Mouse (Mus musculus): ENCODE measurements at regions not wholly inside any gene's neighbourhood (a gene's known extent, or its start where the extent isn't known, plus 50 kb on each side); places are given as distances from the start of the nearest gene placed in this dataset.

DNA sequence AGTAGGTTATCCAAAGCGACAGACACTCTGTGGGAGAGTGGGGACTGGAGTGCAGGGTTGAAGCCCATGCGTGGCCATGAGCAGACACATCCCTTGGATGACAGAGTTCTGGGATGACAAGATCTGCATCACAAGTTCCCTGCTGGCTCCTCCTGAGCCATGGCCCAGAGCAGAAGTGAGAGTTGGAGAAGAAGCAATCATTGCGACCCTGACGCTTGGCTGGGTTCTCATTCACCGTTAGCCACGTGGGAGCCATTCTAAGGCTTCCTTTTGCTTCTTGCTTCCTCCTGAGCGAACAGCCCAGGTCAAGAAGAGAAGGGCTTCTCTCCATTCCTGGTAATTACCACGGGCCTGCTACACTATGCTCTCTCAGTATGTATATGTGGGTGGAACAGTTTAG, 244.6 kb downstream of the Foxo1 start:
- Histone ChIP-seq H3K27ac (replicated peaks) (no peak overlapping the region), H3K9me3 (no peaks in the 10 kb centered on the region), H3K4me2 (replicated peaks) (no peak overlapping the region), H3K36me3 (no peaks in the 10 kb centered on the region), H3K27me3 (peaks cover 4% of the 10 kb centered on the region; the same call in 1 of the 2 replicates), H3K4me1 (peaks cover 11% of the 10 kb centered on the region; the same call in 1 of the 2 replicates), H3K4me3 (no peak overlapping the region), H3K9ac (replicated peaks) (no peak overlapping the region)
- ATAC-seq (replicated peaks) = no peak
- 89% methylated on average over 8 of the region's 8 CpGs for WGBS

DNA sequence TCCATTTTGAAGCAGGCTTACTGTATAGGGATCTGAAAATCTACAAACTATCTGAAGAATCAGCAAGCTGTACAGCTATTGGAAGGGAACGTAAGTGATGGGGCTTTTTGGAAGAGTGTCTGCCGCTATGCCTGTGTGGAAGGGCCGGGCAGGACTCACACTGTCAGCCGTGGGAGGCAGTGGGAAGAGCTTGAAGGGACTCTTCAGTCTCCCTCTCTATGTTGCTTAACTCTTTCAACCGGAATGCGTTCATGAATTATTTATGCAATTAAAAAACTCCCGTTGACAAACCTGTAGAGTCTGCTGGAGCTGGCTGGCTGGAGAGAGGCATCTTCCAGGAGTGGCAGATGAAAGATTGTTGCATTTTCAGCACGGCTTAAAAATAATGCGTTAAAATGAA, 243.4 kb downstream of the Foxo1 start:
- Histone ChIP-seq H3K36me3 (no peaks in the 10 kb centered on the region), H3K4me2 (replicated peaks) (no peak overlapping the region), H3K27ac (replicated peaks) (no peak overlapping the region), H3K9me3 (no peaks in the 10 kb centered on the region), H3K4me1 (peaks cover 11% of the 10 kb centered on the region; the same call in 1 of the 2 replicates), H3K4me3 (no peak overlapping the region), H3K9ac (replicated peaks) (no peak overlapping the region), H3K27me3 (peaks cover 4% of the 10 kb centered on the region; the same call in 1 of the 2 replicates)
- peak; percentile 48 for ATAC-seq (replicated peaks)
- WGBS = 11% methylated on average over 9 of the region's 9 CpGs

DNA sequence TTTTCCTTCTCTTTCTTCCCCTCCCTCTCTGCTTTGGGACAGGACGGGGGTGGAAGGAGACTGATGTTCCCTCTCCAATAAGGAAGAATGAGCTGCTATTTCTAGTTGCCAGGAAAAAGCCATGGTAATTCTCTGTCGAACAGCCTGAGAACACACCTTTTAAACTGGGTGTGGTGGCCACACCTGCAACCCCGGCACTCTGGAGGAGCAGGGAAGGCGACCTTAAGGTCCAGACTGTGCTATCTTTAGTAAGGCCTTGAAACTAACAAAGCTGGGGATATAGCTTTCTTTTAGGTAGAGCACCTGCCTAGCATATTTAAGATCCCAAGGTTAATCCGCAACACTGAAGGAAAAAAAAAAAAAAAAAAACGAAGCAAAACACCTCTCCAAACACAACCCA, 242.7 kb downstream of the Foxo1 start:
- Histone ChIP-seq H3K9me3 (no peaks in the 10 kb centered on the region), H3K4me1 (peaks cover 11% of the 10 kb centered on the region; the same call in 1 of the 2 replicates), H3K4me2 (replicated peaks) (peak overlapping the region; percentile 19; the same call in 1 of the 2 replicates), H3K27ac (replicated peaks) (no peak overlapping the region), H3K4me3 (no peak overlapping the region), H3K27me3 (peaks cover 4% of the 10 kb centered on the region; the same call in 1 of the 2 replicates), H3K9ac (replicated peaks) (no peak overlapping the region), H3K36me3 (no peaks in the 10 kb centered on the region)
- ATAC-seq (replicated peaks) = no peak
- 70% methylated on average over 6 of the region's 6 CpGs for WGBS

DNA sequence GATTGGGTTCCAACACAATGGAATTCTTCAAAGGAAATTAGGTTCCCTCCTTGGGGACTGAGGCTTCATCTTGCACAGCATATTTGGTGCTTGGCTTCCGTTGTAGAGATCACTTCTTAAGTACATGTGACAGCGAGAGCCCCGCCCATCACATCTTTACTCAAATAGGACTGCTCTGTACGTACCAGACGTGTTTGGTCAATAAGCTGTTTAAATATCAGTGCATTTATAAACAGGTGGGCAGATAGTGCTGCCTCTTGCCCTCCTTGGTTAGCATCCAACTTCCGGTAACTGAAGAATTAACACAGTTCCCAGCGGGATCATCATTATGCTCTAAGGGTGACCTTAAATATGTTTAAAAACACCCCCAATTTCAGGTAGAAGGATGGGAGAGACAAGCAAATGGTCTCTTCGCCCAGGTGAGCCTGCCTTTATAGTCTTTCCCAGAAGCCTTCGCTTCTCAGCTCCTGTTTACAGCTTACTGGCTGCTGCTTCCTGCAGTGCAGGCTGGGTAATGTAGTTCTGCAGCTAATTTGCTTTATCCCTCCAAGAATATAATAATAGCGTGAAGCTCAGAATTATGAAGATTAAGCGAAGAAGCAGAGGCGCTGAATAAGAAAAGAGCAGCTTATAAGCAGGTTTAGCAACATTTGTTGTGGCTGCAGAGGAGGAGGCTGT, 242.1 kb downstream of the Foxo1 start:
- Histone ChIP-seq H3K4me1 (peaks cover 11% of the 10 kb centered on the region; the same call in 1 of the 2 replicates), H3K36me3 (no peaks in the 10 kb centered on the region), H3K4me3 (peak overlapping the region; percentile 13), H3K4me2 (replicated peaks) (peak overlapping the region; percentile 19), H3K9me3 (no peaks in the 10 kb centered on the region), H3K27me3 (peaks cover 4% of the 10 kb centered on the region; the same call in 1 of the 2 replicates), H3K9ac (replicated peaks) (no peak overlapping the region), H3K27ac (replicated peaks) (no peak overlapping the region)
- ATAC-seq (replicated peaks) = peak; percentile 74
- 68% methylated on average over 12 of the region's 12 CpGs for WGBS

DNA sequence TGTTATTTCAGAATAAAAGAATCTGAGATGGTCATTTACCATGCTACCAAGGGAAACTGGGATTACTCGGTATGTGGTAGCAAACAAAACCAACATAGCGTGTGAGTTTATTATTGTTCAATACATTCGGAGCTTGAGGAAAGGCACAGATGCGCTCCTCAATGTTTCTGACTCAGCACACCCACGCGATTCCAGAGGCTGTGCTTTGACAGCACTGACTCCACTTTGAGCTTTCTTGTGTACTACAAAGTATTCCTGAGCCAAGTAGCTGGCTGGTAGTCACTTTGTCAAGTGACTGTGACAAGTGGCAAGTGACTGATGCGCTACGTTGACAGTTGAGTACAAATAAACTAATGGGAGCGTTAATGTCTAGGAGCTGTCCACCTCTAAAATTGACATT, 235.8 kb downstream of the Foxo1 start:
- no peak overlapping the region for H3K4me2 ChIP-seq (replicated peaks)
- no peak overlapping the region for H3K9ac ChIP-seq (replicated peaks)
- H3K36me3 ChIP-seq = no peaks in the 10 kb centered on the region
- H3K4me1 ChIP-seq = no peaks in the 10 kb centered on the region
- H3K27me3 ChIP-seq = no peaks in the 10 kb centered on the region
- ATAC-seq (replicated peaks) = no peak
- no peak overlapping the region for H3K27ac ChIP-seq (replicated peaks)
- H3K9me3 ChIP-seq = no peaks in the 10 kb centered on the region
- 75% methylated on average over 9 of the region's 9 CpGs for whole genome bisulfite sequencing
- H3K4me3 ChIP-seq = no peak overlapping the region

DNA sequence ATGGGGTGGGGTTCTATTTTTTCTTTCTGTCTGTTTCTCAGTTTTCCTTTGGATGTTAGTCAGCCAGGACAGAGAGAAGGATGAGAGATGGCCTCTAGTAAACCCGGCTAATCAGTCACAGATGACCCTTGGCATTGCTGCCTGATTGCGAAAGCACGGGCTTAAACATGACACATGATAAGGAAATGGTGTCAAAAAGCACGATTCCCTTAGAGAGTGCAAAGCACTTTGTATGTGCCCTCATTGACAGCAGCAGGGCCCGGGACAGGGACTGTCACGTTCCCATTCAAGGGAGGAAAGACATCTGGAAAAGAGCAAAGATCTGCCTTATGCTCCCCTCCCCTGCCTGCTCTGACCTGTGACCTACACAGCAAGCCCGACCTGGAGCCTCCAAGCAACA, 234.1 kb downstream of the Foxo1 start:
- H3K4me2 ChIP-seq (replicated peaks) = no peak overlapping the region
- no peak overlapping the region for H3K4me3 ChIP-seq
- H3K9ac ChIP-seq (replicated peaks) = no peak overlapping the region
- H3K27me3 ChIP-seq = no peaks in the 10 kb centered on the region
- no peaks in the 10 kb centered on the region for H3K36me3 ChIP-seq
- H3K4me1 ChIP-seq = no peaks in the 10 kb centered on the region
- ATAC-seq (replicated peaks) = no peak
- WGBS = 79% methylated on average over 7 of the region's 7 CpGs
- H3K27ac ChIP-seq (replicated peaks) = no peak overlapping the region
- no peaks in the 10 kb centered on the region for H3K9me3 ChIP-seq

DNA sequence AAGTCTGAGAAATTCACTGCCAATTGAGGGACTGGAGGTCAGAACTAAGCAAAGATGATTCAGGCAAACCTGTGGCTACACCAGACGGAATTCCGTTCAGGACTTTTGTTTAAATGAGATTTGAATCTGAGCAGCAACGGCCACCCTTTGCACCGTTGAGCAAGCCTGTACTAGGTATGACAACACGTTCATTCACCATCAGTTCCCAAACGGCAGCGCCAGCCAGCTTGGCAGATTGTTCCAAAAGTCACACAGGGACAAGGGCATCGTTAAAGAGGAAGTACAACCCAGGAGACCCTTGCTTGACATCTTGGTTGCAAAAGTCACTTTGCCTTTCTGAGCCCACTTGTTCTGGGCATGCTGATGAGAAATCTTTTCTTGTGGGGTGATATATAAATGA, 233.5 kb downstream of the Foxo1 start:
- H3K9me3 ChIP-seq = no peaks in the 10 kb centered on the region
- no peak overlapping the region for H3K9ac ChIP-seq (replicated peaks)
- H3K4me1 ChIP-seq = no peaks in the 10 kb centered on the region
- no peak for ATAC-seq (replicated peaks)
- H3K4me2 ChIP-seq (replicated peaks) = no peak overlapping the region
- no peak overlapping the region for H3K27ac ChIP-seq (replicated peaks)
- H3K36me3 ChIP-seq = no peaks in the 10 kb centered on the region
- WGBS = 83% methylated on average over 8 of the region's 8 CpGs
- no peaks in the 10 kb centered on the region for H3K27me3 ChIP-seq
- no peak overlapping the region for H3K4me3 ChIP-seq

DNA sequence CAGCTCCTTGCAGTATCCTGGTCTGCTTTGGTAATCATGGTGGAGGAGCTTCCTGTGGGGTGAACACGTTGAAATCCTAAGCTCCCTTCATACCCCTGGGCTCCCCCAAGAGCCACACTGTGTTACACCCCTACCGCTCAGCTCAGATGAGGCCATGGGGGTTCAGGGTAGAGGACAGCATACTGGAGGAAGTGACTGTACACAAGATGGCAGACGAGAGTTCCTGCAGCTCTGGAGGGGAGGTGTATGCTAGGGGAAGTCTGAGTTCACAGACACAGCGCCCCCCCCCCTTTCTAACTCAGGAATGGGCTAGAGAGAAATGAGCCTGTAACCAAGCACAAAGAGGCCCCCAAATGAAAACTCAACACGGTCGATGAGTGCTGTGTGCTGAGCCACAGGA, 231.9 kb downstream of the Foxo1 start:
- no peaks in the 10 kb centered on the region for H3K27me3 ChIP-seq
- WGBS = 82% methylated on average over 6 of the region's 6 CpGs
- no peaks in the 10 kb centered on the region for H3K4me1 ChIP-seq
- no peak overlapping the region for H3K4me3 ChIP-seq
- H3K27ac ChIP-seq (replicated peaks) = no peak overlapping the region
- no peak overlapping the region for H3K4me2 ChIP-seq (replicated peaks)
- no peaks in the 10 kb centered on the region for H3K9me3 ChIP-seq
- ATAC-seq (replicated peaks) = no peak
- H3K36me3 ChIP-seq = no peaks in the 10 kb centered on the region
- no peak overlapping the region for H3K9ac ChIP-seq (replicated peaks)

DNA sequence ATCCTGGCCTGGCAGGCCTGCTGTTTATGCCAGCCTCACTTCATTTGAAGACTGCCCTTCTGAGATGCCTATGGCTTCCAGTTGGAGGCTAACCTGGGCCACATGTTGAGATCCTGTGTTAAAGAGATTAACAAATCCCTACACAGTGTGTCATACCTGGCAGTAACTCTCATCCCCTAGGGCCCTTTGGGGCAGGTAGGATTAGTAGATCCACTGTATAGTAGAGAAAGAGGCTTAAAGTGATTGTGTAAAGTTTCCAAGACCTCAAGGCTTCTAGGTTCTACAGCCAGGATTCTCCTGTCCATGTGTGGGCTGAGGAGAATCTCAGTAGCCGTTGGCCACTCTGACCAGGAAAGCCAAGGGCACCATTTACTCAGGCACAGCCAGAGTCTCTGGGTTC, 231.4 kb downstream of the Foxo1 start:
- 97% methylated on average over 1 of the region's 1 CpGs for WGBS
- Histone ChIP-seq H3K9ac (replicated peaks) (no peak overlapping the region), H3K27me3 (no peaks in the 10 kb centered on the region), H3K4me3 (no peak overlapping the region), H3K27ac (replicated peaks) (no peak overlapping the region), H3K9me3 (no peaks in the 10 kb centered on the region), H3K4me1 (no peaks in the 10 kb centered on the region), H3K36me3 (no peaks in the 10 kb centered on the region), H3K4me2 (replicated peaks) (no peak overlapping the region)
- ATAC-seq (replicated peaks) = no peak

DNA sequence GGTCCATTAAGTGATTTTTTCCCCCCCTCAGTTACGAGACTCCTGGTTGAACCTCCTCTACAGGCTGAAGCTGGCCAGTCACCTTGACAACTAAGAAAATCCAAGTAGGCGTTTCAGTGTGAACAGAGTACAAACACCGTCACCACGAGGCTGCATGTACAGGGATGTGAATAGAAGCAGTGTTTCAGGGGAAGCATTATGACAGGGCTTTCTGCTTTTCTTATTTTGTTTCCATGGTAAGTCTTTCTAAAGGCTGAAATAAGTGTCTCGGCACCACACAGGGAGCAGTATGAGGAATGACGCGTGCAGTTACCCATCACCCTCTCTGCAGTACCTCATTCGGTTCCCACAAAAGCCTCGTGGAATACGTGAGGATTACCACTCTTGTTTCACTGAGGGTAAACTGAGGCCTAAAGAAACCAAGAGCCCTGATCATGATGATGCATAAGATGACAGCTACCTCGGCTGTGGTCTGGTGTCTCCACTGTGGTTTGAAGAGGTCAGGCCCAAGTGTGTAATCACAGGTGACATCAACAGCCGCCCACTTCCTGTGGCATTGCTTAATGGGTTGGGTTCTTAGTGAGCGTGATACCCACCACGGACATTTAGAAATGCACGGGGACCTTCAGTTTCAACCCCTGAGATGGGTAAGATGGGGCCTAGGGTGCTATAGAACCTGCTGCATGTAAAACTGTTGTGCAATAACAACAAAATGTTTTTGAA, 230.5 kb downstream of the Foxo1 start:
- Histone ChIP-seq H3K4me1 (no peaks in the 10 kb centered on the region), H3K36me3 (no peaks in the 10 kb centered on the region), H3K9me3 (no peaks in the 10 kb centered on the region), H3K9ac (replicated peaks) (no peak overlapping the region), H3K4me2 (replicated peaks) (no peak overlapping the region), H3K4me3 (no peak overlapping the region), H3K27ac (replicated peaks) (no peak overlapping the region), H3K27me3 (no peaks in the 10 kb centered on the region)
- no peak for ATAC-seq (replicated peaks)
- 81% methylated on average over 15 of the region's 15 CpGs for WGBS

DNA sequence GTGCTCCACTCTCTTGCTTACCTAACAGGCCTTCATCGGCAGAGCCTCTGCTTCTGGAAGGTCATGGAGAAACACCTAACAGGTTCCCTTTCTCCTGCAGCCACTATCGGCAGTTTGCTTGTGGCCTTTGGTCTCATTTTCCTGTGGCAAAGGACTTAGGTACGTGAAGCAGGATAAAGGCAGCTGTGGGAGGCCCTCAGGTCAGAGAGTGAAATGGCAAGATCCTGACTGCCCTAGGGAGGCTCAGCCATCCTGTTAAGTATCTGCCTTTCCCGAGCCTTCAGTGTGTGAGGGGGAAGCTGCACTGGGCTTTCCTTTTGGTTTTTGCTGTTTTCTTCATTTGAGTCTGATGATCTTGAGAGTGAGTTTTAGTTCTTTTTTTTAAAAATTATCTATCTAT, 228.8 kb downstream of the Foxo1 start:
- no peak for ATAC-seq (replicated peaks)
- H3K9me3 ChIP-seq = no peaks in the 10 kb centered on the region
- no peaks in the 10 kb centered on the region for H3K36me3 ChIP-seq
- no peak overlapping the region for H3K4me2 ChIP-seq (replicated peaks)
- H3K27me3 ChIP-seq = no peaks in the 10 kb centered on the region
- no peak overlapping the region for H3K9ac ChIP-seq (replicated peaks)
- no peaks in the 10 kb centered on the region for H3K4me1 ChIP-seq
- H3K27ac ChIP-seq (replicated peaks) = no peak overlapping the region
- no peak overlapping the region for H3K4me3 ChIP-seq
- WGBS = 86% methylated on average over 4 of the region's 4 CpGs

DNA sequence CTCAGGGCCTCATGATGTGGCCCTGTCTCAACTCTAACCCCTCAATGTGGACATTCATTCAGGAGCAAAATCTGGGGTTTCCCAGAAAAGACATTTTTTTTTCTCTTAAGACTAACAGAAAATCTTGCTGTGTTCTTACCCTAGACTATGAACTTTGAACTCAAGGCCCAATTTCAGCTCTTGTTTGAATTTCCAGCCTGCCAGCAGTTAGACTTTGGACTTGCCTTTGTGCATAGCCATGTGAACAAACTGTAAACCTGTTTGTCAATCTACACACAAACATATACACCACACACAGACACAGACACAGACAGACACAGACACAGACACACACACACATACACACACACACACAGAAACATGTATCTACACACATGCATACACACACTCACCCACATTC, 227.3 kb downstream of the Foxo1 start:
- Histone ChIP-seq H3K4me2 (replicated peaks) (no peak overlapping the region), H3K27ac (replicated peaks) (no peak overlapping the region), H3K27me3 (no peaks in the 10 kb centered on the region), H3K9ac (replicated peaks) (no peak overlapping the region), H3K4me3 (no peak overlapping the region), H3K9me3 (no peaks in the 10 kb centered on the region), H3K4me1 (no peaks in the 10 kb centered on the region), H3K36me3 (no peaks in the 10 kb centered on the region)
- no peak for ATAC-seq (replicated peaks)

DNA sequence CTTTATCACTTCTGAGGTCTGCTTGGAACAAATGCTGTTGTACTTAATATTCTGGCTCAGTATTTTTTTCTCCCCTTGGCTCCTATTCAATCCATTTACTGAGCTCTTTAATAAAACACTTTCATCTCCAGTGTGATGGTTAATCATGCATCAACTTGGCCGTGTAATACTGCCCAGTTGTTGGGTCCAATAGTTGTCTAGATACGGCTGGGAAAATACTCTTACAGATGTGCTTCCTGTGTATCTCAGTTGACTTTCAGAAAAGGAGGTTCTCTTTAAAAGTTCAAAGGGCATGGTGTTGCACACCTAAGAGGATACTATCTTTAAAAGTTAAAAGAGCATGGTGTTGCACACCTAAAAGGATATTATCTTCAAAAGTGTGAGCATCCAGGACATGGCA, 226.8 kb downstream of the Foxo1 start:
- no peak overlapping the region for H3K27ac ChIP-seq (replicated peaks)
- H3K9me3 ChIP-seq = no peaks in the 10 kb centered on the region
- H3K27me3 ChIP-seq = no peaks in the 10 kb centered on the region
- no peak overlapping the region for H3K4me3 ChIP-seq
- WGBS = 46% methylated on average over 2 of the region's 2 CpGs
- no peak overlapping the region for H3K9ac ChIP-seq (replicated peaks)
- no peaks in the 10 kb centered on the region for H3K4me1 ChIP-seq
- H3K36me3 ChIP-seq = no peaks in the 10 kb centered on the region
- H3K4me2 ChIP-seq (replicated peaks) = no peak overlapping the region
- no peak for ATAC-seq (replicated peaks)

Measured in forebrain, embryonic 15.5 days (tissue).